Mouse (Mus musculus) c-Kit-negative CD71-positive TER-119-positive erythroid progenitor cells, embryonic 14.5 days (primary cell): ENCODE results near the gene Mrpl52.

ENCODE experiments used
- DNase-seq: peaks from one replicate; pipeline ENCODE4 v3.0.0-alpha.2; 2013; ENCODE audit warnings: low read depth, low spot score

Mrpl52 gene

GRCm38 (mm10) chr14:54412000-54412576 is 14.6 kb upstream of the Mrpl52 start:
- DNase-seq = no peak

GRCm38 (mm10) chr14:54412629-54413170 is 14.0 kb upstream of the Mrpl52 start:
- no peak for DNase-seq

- DNase-seq = no peak
Observed at GRCm38 (mm10) chr14:54413877-54414700, 12.6 kb upstream of the Mrpl52 start.

- no peak for DNase-seq
Observed at GRCm38 (mm10) chr14:54415241-54416020, 11.3 kb upstream of the Mrpl52 start.

GRCm38 (mm10) chr14:54416229-54416775 is 10.4 kb upstream of the Mrpl52 start:
- no peak for DNase-seq

- no peak for DNase-seq
Observed at GRCm38 (mm10) chr14:54416830-54417229, 9.9 kb upstream of the Mrpl52 start.

GRCm38 (mm10) chr14:54417623-54418081 is 9.1 kb upstream of the Mrpl52 start, which contains the start of gene Slc7a7:
Slc7a7 (minus strand) TSS chr14:54417780.
- no peak for DNase-seq

- no peak for DNase-seq
Observed at GRCm38 (mm10) chr14:54421014-54421413, 5.7 kb upstream of the Mrpl52 start.

GRCm38 (mm10) chr14:54423406-54423805 is 3.3 kb upstream of the Mrpl52 start:
- no peak for DNase-seq

GRCm38 (mm10) chr14:54424634-54425033 is 2.1 kb upstream of the Mrpl52 start:
- no peak for DNase-seq

GRCm38 (mm10) chr14:54425540-54425939 is 1.2 kb upstream of the Mrpl52 start:
- no peak for DNase-seq

GRCm38 (mm10) chr14:54426003-54426688 is 563 bp upstream of the Mrpl52 start:
- no peak for DNase-seq

GRCm38 (mm10) chr14:54427696-54428095 is 987 bp downstream of the Mrpl52 start:
- DNase-seq = no peak

GRCm38 (mm10) chr14:54428421-54428820 is 1.7 kb downstream of the Mrpl52 start:
- DNase-seq = no peak

GRCm38 (mm10) chr14:54429332-54430093 is 2.8 kb downstream of the Mrpl52 start:
- no peak for DNase-seq

GRCm38 (mm10) chr14:54430406-54431145 is 3.9 kb downstream of the Mrpl52 start:
- no peak for DNase-seq

- DNase-seq = no peak
Observed at GRCm38 (mm10) chr14:54431334-54432077, 4.8 kb downstream of the Mrpl52 start, which contains the start of gene Mmp14. Mmp14 (plus strand) TSS chr14:54431612.

- DNase-seq = no peak
Observed at GRCm38 (mm10) chr14:54432078-54432836, 5.5 kb downstream of the Mrpl52 start.
